Mouse (Mus musculus) liver, embryonic 14.5 days (tissue): ENCODE measurements at regions not wholly inside any gene's neighbourhood (a gene's known extent, or its start where the extent isn't known, plus 50 kb on each side); places are given as distances from the start of the nearest gene placed in this dataset.

ENCODE experiments used
- CTCF ChIP-seq: IDR thresholded peaks from 2 replicates; pipeline ENCODE4 v1.5.1; 2016; ENCODE audit warnings: antibody characterized with exemption, low read depth, control low read depth
- EP300 ChIP-seq: IDR thresholded peaks from 2 replicates; pipeline ENCODE4 v1.6.1; 2016; ENCODE audit warnings: antibody characterized with exemption, low read depth

- no peak for TF ChIP-seq CTCF
- no peak for TF ChIP-seq EP300
Measured at GRCm38 (mm10) chr3:38344283-38344682, 140.4 kb downstream of the Ankrd50 start.
